Mouse (Mus musculus) hindbrain, embryonic 16.5 days (tissue): Measurements from ENCODE around the gene Galc. TPM values are rescaled to one million over a fixed set of nuclear protein-coding genes. Genes with fewer than 3 reads are reported as not detected.

Source experiments
- ATAC-seq: fragments of 200-750 bp; cut with Nextera tagmentation; 2 replicates; pipeline ENCODE4 v1.8.0; 2017; ENCODE audit warnings: moderate TSS enrichment, moderate library complexity
- H3K27ac ChIP-seq: fragments of 300-500 bp; sonication (generic); 2 replicates; pipeline ENCODE4 v1.5.1; 2014; ENCODE audit warnings: low read depth, mild to moderate bottlenecking, control low read depth, low read length, moderate library complexity
- H3K27me3 ChIP-seq: fragments of 300-500 bp; sonication (generic); replicated peaks from 2 replicates; pipeline ENCODE4 v1.6.1; 2014; ENCODE audit warnings: low read length; ENCODE audit not compliant: control insufficient read depth, insufficient read depth
- H3K36me3 ChIP-seq: fragments of 300-500 bp; sonication (generic); 2 replicates; pipeline ENCODE4 v1.6.1; 2014; ENCODE audit warnings: mild to moderate bottlenecking, low read length, moderate library complexity, mixed read lengths; ENCODE audit not compliant: control insufficient read depth, insufficient read depth
- H3K4me1 ChIP-seq: fragments of 300-500 bp; sonication (generic); 2 replicates; pipeline ENCODE4 v1.6.1; 2014; ENCODE audit warnings: low read depth, low read length; ENCODE audit not compliant: control insufficient read depth, insufficient read depth
- H3K4me2 ChIP-seq: fragments of 300-500 bp; sonication (generic); 2 replicates; pipeline ENCODE4 v1.6.1; 2014; ENCODE audit warnings: mild to moderate bottlenecking, low read length, control low read depth, moderate library complexity
- H3K4me3 ChIP-seq: fragments of 300-500 bp; sonication (generic); 2 replicates; pipeline ENCODE4 v1.5.1; 2014; ENCODE audit warnings: mild to moderate bottlenecking, low read length, control low read depth, moderate library complexity
- H3K9ac ChIP-seq: fragments of 300-500 bp; sonication (generic); 2 replicates; pipeline ENCODE4 v1.6.1; 2014; ENCODE audit warnings: low read depth, mild to moderate bottlenecking, control low read depth, low read length, moderate library complexity
- H3K9me3 ChIP-seq: fragments of 300-500 bp; sonication (generic); 2 replicates; pipeline ENCODE4 v1.6.1; 2014; ENCODE audit warnings: mild to moderate bottlenecking, low read length, moderate library complexity; ENCODE audit not compliant: control insufficient read depth
- WGBS: fragments of 180-500 bp; shearing (Covaris S2); extraction: QIAGEN DNeasy Blood & Tissue Kit; methylation state at CpG from one replicate; pipeline ENCODE4 v1.1.7; 2014; 5-methylcytosine and 5-hydroxymethylcytosine counted together
- polyA plus RNA-seq: library from polyadenylated mRNA; unstranded; fragments of >200 nt; fragmentation: Nextera tagmentation; extraction: Ambion mirVana; gene quantifications from 2 replicates; pipeline ENCODE4 v1.2.1, GENCODE M21; 2015

The Galc gene
- polyA plus RNA-seq, 1 experiment from 2014 or later = 10.6 TPM

DNA sequence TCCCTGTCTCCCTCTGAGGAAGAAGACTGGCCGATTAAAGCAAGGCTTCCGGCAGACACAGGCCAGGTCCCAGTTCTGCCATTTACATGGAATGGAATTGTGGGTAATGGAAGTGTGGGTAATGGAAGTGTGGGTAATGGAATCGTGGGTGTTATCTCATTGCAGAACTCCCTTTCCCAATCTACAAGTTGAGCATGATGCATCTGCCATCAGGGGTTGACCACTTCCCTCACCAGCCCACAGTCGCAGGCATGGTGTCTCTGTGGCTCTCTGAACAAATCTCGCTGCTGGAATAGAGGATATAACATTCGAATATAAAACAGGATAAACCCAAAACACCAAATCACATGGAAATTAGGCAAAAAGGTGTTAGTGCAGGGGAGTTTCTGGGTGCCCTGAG lies 48.8 kb downstream of the Galc start:
- Histone ChIP-seq H3K36me3 (peaks cover 2% of the 10 kb centered on the region; the same call in 1 of the 2 replicates), H3K4me2 (no peak overlapping the region), H3K4me3 (no peak overlapping the region), H3K4me1 (no peaks in the 10 kb centered on the region), H3K9ac (no peak overlapping the region), H3K9me3 (no peaks in the 10 kb centered on the region), H3K27me3 (no peaks in the 10 kb centered on the region), H3K27ac (no peak overlapping the region)
- no peak for ATAC-seq
- WGBS = 96% methylated on average over 6 of the region's 6 CpGs

GRCm38 (mm10) chr12:98208104-98208503 lies 51.2 kb downstream of the Galc start:
- ATAC-seq = no peak
- Histone ChIP-seq H3K4me2 (no peak overlapping the region), H3K27me3 (no peaks in the 10 kb centered on the region), H3K4me3 (no peak overlapping the region), H3K36me3 (0 out of 2 replicates have a peak, but pooled peaks cover 2% of the 10 kb centered on the region), H3K27ac (no peak overlapping the region), H3K9ac (no peak overlapping the region), H3K4me1 (no peaks in the 10 kb centered on the region), H3K9me3 (no peaks in the 10 kb centered on the region)
- 85% methylated on average over 10 of the region's 10 CpGs for WGBS

GRCm38 (mm10) chr12:98205450-98206051 lies 53.7 kb downstream of the Galc start:
- Histone ChIP-seq H3K4me1 (no peaks in the 10 kb centered on the region), H3K9ac (no peak overlapping the region), H3K4me2 (no peak overlapping the region), H3K4me3 (no peak overlapping the region), H3K9me3 (no peaks in the 10 kb centered on the region), H3K27ac (no peak overlapping the region), H3K27me3 (no peaks in the 10 kb centered on the region), H3K36me3 (0 out of 2 replicates have a peak, but pooled peaks cover 2% of the 10 kb centered on the region)
- WGBS = 76% methylated on average over 4 of the region's 4 CpGs
- ATAC-seq = no peak

DNA sequence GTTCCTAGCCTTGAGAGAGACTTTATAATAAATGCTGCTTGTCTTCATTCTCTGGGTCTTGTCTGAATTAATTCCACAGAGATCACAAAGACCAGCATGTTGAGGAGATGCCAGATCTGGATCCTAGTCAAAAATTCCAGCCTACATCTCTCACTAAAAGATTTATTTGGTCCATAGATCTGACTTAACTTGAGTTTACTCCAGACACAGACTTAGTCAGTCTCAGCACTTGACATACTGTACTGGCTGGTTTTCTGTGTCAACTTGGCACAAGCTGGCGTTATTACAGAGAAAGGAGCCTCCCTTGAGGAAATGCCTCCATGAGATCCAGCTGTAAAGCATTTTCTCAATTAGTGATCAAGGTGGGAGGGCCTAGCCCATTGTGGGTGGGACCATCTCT lies 61.9 kb downstream of the Galc start:
- 45% methylated on average over 1 of the region's 1 CpGs for WGBS
- no peak overlapping the region for H3K9ac ChIP-seq

GRCm38 (mm10) chr12:98190201-98190600 lies 69.1 kb downstream of the Galc start:
- no peak overlapping the region for H3K27ac ChIP-seq
- no peaks in the 10 kb centered on the region for H3K36me3 ChIP-seq
- no peaks in the 10 kb centered on the region for H3K9me3 ChIP-seq
- H3K4me2 ChIP-seq = no peak overlapping the region
- H3K9ac ChIP-seq = no peak overlapping the region
- 77% methylated on average over 1 of the region's 1 CpGs for WGBS
- H3K4me3 ChIP-seq = no peak overlapping the region
- no peak for ATAC-seq
- H3K4me1 ChIP-seq = no peaks in the 10 kb centered on the region
- H3K27me3 ChIP-seq = no peaks in the 10 kb centered on the region

More for the DNA sequence above, 61.9 kb downstream of the Galc start:
- H3K9me3 ChIP-seq = no peaks in the 10 kb centered on the region
- H3K27me3 ChIP-seq = no peaks in the 10 kb centered on the region
- ATAC-seq = no peak
- no peaks in the 10 kb centered on the region for H3K4me1 ChIP-seq
- H3K4me3 ChIP-seq = no peak overlapping the region
- H3K27ac ChIP-seq = no peak overlapping the region
- no peaks in the 10 kb centered on the region for H3K36me3 ChIP-seq
- no peak overlapping the region for H3K4me2 ChIP-seq

DNA sequence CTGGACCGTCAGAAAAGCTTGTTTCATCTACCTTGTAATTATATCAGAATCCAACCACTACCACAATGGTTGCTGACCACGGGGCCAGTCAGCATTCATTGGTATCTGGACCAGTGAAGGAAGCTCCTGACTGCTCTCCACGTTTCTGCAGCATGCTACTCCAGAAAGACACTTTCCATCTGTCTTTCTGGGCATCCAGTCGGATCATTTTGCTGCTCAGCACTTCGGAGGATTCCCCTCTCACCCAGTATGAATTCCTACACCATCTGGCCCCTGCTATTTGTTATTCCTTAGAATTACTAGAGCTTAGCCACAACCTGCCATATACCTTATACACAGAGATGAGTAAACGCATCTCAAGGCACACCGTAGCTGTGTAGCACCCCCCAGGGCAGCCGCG lies 70.2 kb downstream of the Galc start:
- Histone ChIP-seq H3K4me1 (no peaks in the 10 kb centered on the region), H3K27me3 (no peaks in the 10 kb centered on the region), H3K27ac (no peak overlapping the region), H3K36me3 (no peaks in the 10 kb centered on the region), H3K4me2 (no peak overlapping the region), H3K9ac (no peak overlapping the region), H3K4me3 (no peak overlapping the region), H3K9me3 (no peaks in the 10 kb centered on the region)
- peak; percentile 34; the same call in 1 of the 2 replicates for ATAC-seq
- 82% methylated on average over 9 of the region's 9 CpGs for WGBS

- Histone ChIP-seq H3K27me3 (no peaks in the 10 kb centered on the region), H3K4me3 (no peak overlapping the region), H3K36me3 (no peaks in the 10 kb centered on the region), H3K9me3 (no peaks in the 10 kb centered on the region), H3K27ac (no peak overlapping the region), H3K9ac (no peak overlapping the region), H3K4me1 (no peaks in the 10 kb centered on the region), H3K4me2 (no peak overlapping the region)
- ATAC-seq = peak; percentile 45; the same call in 1 of the 2 replicates
- 70% methylated on average over 8 of the region's 8 CpGs for WGBS
Observed at GRCm38 (mm10) chr12:98187186-98187899, 71.9 kb downstream of the Galc start.

GRCm38 (mm10) chr12:98181729-98182128 lies 77.5 kb downstream of the Galc start:
- Histone ChIP-seq H3K27ac (no peak overlapping the region), H3K9ac (no peak overlapping the region), H3K27me3 (no peaks in the 10 kb centered on the region), H3K4me2 (peak overlapping the region; percentile 32), H3K36me3 (no peaks in the 10 kb centered on the region), H3K9me3 (no peaks in the 10 kb centered on the region), H3K4me3 (no peak overlapping the region), H3K4me1 (no peaks in the 10 kb centered on the region)
- WGBS = 15% methylated on average over 9 of the region's 9 CpGs
- peak; percentile 42 for ATAC-seq

- ATAC-seq = peak; percentile 65; the same call in 1 of the 2 replicates
- Histone ChIP-seq H3K4me1 (no peaks in the 10 kb centered on the region), H3K27me3 (no peaks in the 10 kb centered on the region)
Observed at GRCm38 (mm10) chr12:98180807-98181206, 78.5 kb downstream of the Galc start.

More at GRCm38 (mm10) chr12:98180807-98181206, 78.5 kb downstream of the Galc start:
- H3K4me2 ChIP-seq = no peak overlapping the region
- H3K9me3 ChIP-seq = no peaks in the 10 kb centered on the region
- 82% methylated on average over 6 of the region's 6 CpGs for WGBS
- H3K9ac ChIP-seq = no peak overlapping the region
- H3K4me3 ChIP-seq = no peak overlapping the region
- no peaks in the 10 kb centered on the region for H3K36me3 ChIP-seq
- no peak overlapping the region for H3K27ac ChIP-seq
